Mouse (Mus musculus) forebrain, embryonic 16.5 days (tissue): ENCODE data around the gene Pml. TPM values are rescaled to one million over a fixed set of nuclear protein-coding genes. Genes with fewer than 3 reads are reported as not detected.
A peak's percentile ranks its signal among the peaks of the same experiment; 100 is the strongest.

Experiments
- ATAC-seq: fragments of 200-750 bp; cut with Nextera tagmentation; 2 replicates; pipeline ENCODE4 v1.8.0; 2017; ENCODE audit warnings: mild to moderate bottlenecking, moderate library complexity
- H3K27ac ChIP-seq: fragments of 300-500 bp; sonication (generic); 2 replicates; pipeline ENCODE4 v1.5.1; 2014; ENCODE audit warnings: low read length, control low read depth
- H3K27me3 ChIP-seq: fragments of 300-500 bp; sonication (generic); replicated peaks from 2 replicates; pipeline ENCODE4 v1.6.1; 2014; ENCODE audit warnings: low read length; ENCODE audit not compliant: control insufficient read depth, insufficient read depth
- H3K36me3 ChIP-seq: fragments of 300-500 bp; sonication (generic); 2 replicates; pipeline ENCODE4 v1.6.1; 2014; ENCODE audit not compliant: control insufficient read depth, insufficient read depth
- H3K4me1 ChIP-seq: fragments of 300-500 bp; sonication (generic); replicated peaks from 2 replicates; pipeline ENCODE4 v1.6.1; 2014; ENCODE audit warnings: low read length; ENCODE audit not compliant: control insufficient read depth, insufficient read depth
- H3K4me2 ChIP-seq: fragments of 300-500 bp; sonication (generic); 2 replicates; pipeline ENCODE4 v1.6.1; 2014; ENCODE audit warnings: mild to moderate bottlenecking, low read length, control low read depth
- H3K4me3 ChIP-seq: fragments of 300-500 bp; sonication (generic); replicated peaks from 2 replicates; pipeline ENCODE4 v1.5.1; 2014; ENCODE audit warnings: mild to moderate bottlenecking, low read length, control low read depth
- H3K9ac ChIP-seq: fragments of 300-500 bp; sonication (generic); replicated peaks from 2 replicates; pipeline ENCODE4 v1.6.1; 2014; ENCODE audit warnings: low read depth, low read length, control low read depth
- H3K9me3 ChIP-seq: fragments of 300-500 bp; sonication (generic); 2 replicates; pipeline ENCODE4 v1.6.1; 2016; ENCODE audit warnings: low read length; ENCODE audit not compliant: control insufficient read depth
- WGBS: fragments of 180-500 bp; shearing (Covaris S2); extraction: QIAGEN DNeasy Blood & Tissue Kit; methylation state at CpG from one replicate; pipeline ENCODE4 v1.1.7; 2014; 5-methylcytosine and 5-hydroxymethylcytosine counted together
- polyA plus RNA-seq: library from polyadenylated mRNA; unstranded; fragments of >200 nt; fragmentation: Nextera tagmentation; extraction: Ambion mirVana; gene quantifications from 2 replicates; pipeline ENCODE4 v1.2.1, GENCODE M21; 2015

Gene Pml
- polyA plus RNA-seq, 1 experiment from 2014 or later: 7.4 TPM

GRCm38 (mm10) chr9:58209462-58210303, 39.9 kb downstream of the Pml start:
- no peak overlapping the region for H3K9ac ChIP-seq
- H3K4me1 ChIP-seq: peaks cover 25% of the 10 kb centered on the region
- WGBS: 63% methylated on average over 8 of the region's 8 CpGs
- no peaks in the 10 kb centered on the region for H3K9me3 ChIP-seq
- no peak overlapping the region for H3K4me3 ChIP-seq
- H3K36me3 ChIP-seq: no peaks in the 10 kb centered on the region
- no peak for ATAC-seq
- H3K4me2 ChIP-seq: no peak overlapping the region
- no peaks in the 10 kb centered on the region for H3K27me3 ChIP-seq
- no peak overlapping the region for H3K27ac ChIP-seq

- Histone ChIP-seq H3K9ac (peak overlapping the region; percentile 30; the same call in 1 of the 2 replicates), H3K27ac (peak overlapping the region; percentile 98), H3K4me3 (peak overlapping the region; percentile 22), H3K4me2 (peak overlapping the region; percentile 81), H3K27me3 (peaks cover 4% of the 10 kb centered on the region; the same call in 1 of the 2 replicates), H3K36me3 (no peaks in the 10 kb centered on the region), H3K4me1 (peaks cover 53% of the 10 kb centered on the region), H3K9me3 (no peaks in the 10 kb centered on the region)
- WGBS: 37% methylated on average over 7 of the region's 7 CpGs
- ATAC-seq: peak; percentile 13; the same call in 1 of the 2 replicates
These were observed 43.6 kb downstream of the Pml start for GRCm38 (mm10) chr9:58206013-58206412.

- Histone ChIP-seq H3K4me2 (peak overlapping the region; percentile 81), H3K36me3 (no peaks in the 10 kb centered on the region), H3K4me3 (peak overlapping the region; percentile 63), H3K9ac (peak overlapping the region; percentile 76), H3K27ac (peak overlapping the region; percentile 98), H3K27me3 (peaks cover 8% of the 10 kb centered on the region), H3K4me1 (peaks cover 55% of the 10 kb centered on the region), H3K9me3 (no peaks in the 10 kb centered on the region)
- peak; percentile 25 for ATAC-seq
- 4% methylated on average over 18 of the region's 18 CpGs for WGBS
These were observed 45.1 kb downstream of the Pml start for GRCm38 (mm10) chr9:58204448-58205000.

- H3K4me2 ChIP-seq: peak within 1 kb of the TSS; percentile 81
- peak within 1 kb of the TSS; percentile 63 for H3K4me3 ChIP-seq
- H3K9ac ChIP-seq: peak within 1 kb of the TSS; percentile 76
- H3K36me3 ChIP-seq: no peaks in the 10 kb centered on the region
- peaks cover 59% of the 10 kb centered on the region for H3K4me1 ChIP-seq
- peak within 1 kb of the TSS; percentile 98 for H3K27ac ChIP-seq
- peak; percentile 49 for ATAC-seq
- no peaks in the 10 kb centered on the region for H3K9me3 ChIP-seq
- 2% methylated on average over 42 of the region's 42 CpGs for WGBS
- H3K27me3 ChIP-seq: peaks cover 12% of the 10 kb centered on the region
These were observed 45.8 kb downstream of the Pml start, which contains the start of the genes Islr and Islr2 for GRCm38 (mm10) chr9:58203516-58204447. TSS of gene Islr (minus strand) at chr9:58204306. TSS of gene Islr2 (minus strand) at chr9:58204319.

- Histone ChIP-seq H3K9ac (peak overlapping the region; percentile 76), H3K4me1 (peaks cover 68% of the 10 kb centered on the region), H3K9me3 (no peaks in the 10 kb centered on the region), H3K4me2 (peak overlapping the region; percentile 81), H3K27me3 (peaks cover 17% of the 10 kb centered on the region), H3K27ac (peak overlapping the region; percentile 98), H3K36me3 (no peaks in the 10 kb centered on the region), H3K4me3 (peak overlapping the region; percentile 63)
- 5% methylated on average over 14 of the region's 14 CpGs for WGBS
- ATAC-seq: no peak
These were observed 46.7 kb downstream of the Pml start for GRCm38 (mm10) chr9:58202676-58203453.

- under 1% methylated on average over 37 of the region's 37 CpGs for WGBS
- no peaks in the 10 kb centered on the region; the same call in 1 of the 2 replicates for H3K36me3 ChIP-seq
- no peaks in the 10 kb centered on the region for H3K9me3 ChIP-seq
- ATAC-seq: peak; percentile 22
- H3K27ac ChIP-seq: peak overlapping the region; percentile 98
- peak overlapping the region; percentile 81 for H3K4me2 ChIP-seq
- H3K9ac ChIP-seq: peak overlapping the region; percentile 76
- peaks cover 71% of the 10 kb centered on the region for H3K4me1 ChIP-seq
- H3K27me3 ChIP-seq: peaks cover 19% of the 10 kb centered on the region
- peak overlapping the region; percentile 63 for H3K4me3 ChIP-seq
These were observed 47.6 kb downstream of the Pml start for GRCm38 (mm10) chr9:58201861-58202549.

- peaks cover 19% of the 10 kb centered on the region for H3K27me3 ChIP-seq
- ATAC-seq: peak; percentile 15
- H3K4me1 ChIP-seq: peaks cover 69% of the 10 kb centered on the region
- peak overlapping the region; percentile 81 for H3K4me2 ChIP-seq
- peak overlapping the region; percentile 98 for H3K27ac ChIP-seq
- no peaks in the 10 kb centered on the region; the same call in 1 of the 2 replicates for H3K36me3 ChIP-seq
- WGBS: 3% methylated on average over 24 of the region's 24 CpGs
- H3K4me3 ChIP-seq: peak overlapping the region; percentile 63
- H3K9ac ChIP-seq: peak overlapping the region; percentile 76
- no peaks in the 10 kb centered on the region for H3K9me3 ChIP-seq
These were observed 48.3 kb downstream of the Pml start for GRCm38 (mm10) chr9:58201091-58201842.
